Mouse (Mus musculus): Measurements from ENCODE around the gene Fam13c. TPM values are rescaled to one million over a fixed set of nuclear protein-coding genes. Genes with fewer than 3 reads are reported as not detected.
"Not testable (repeated sequence)": the region's sequence is repeated elsewhere in the genome, so short reads cannot be mapped to it uniquely, and the experiment has no call there.

Gene Fam13c
- total RNA-seq (2015) (not detected in 2 replicates), total RNA-seq (2017) (not detected in 2 replicates)

- ATAC-seq (replicated peaks; ENCODE audit: poor library complexity) = no peak
Measured at GRCm38 (mm10) chr10:70439676-70440521, at the start of gene Fam13c. Gene Fam13c, plus strand, starts transcription at chr10:70440481.

GRCm38 (mm10) chr10:70395900-70396299 is 44.4 kb upstream of the Fam13c start:
- no peak for ATAC-seq (replicated peaks; ENCODE audit: poor library complexity)

GRCm38 (mm10) chr10:70398224-70398623 is 42.1 kb upstream of the Fam13c start:
- ATAC-seq (replicated peaks; ENCODE audit: poor library complexity) = no peak

- no peak for ATAC-seq (replicated peaks; ENCODE audit: poor library complexity)
Measured at GRCm38 (mm10) chr10:70402006-70402405, 38.3 kb upstream of the Fam13c start.

GRCm38 (mm10) chr10:70402711-70403110 is 37.6 kb upstream of the Fam13c start:
- ATAC-seq (replicated peaks; ENCODE audit: poor library complexity) = no peak

- ATAC-seq (replicated peaks; ENCODE audit: poor library complexity) = no peak
Measured at GRCm38 (mm10) chr10:70417811-70418486, 22.3 kb upstream of the Fam13c start.

GRCm38 (mm10) chr10:70419282-70420264 is 20.7 kb upstream of the Fam13c start:
- no peak for ATAC-seq (replicated peaks; ENCODE audit: poor library complexity)

GRCm38 (mm10) chr10:70426373-70426772 is 13.9 kb upstream of the Fam13c start:
- no peak for ATAC-seq (replicated peaks; ENCODE audit: poor library complexity)

GRCm38 (mm10) chr10:70428121-70428662 is 12.1 kb upstream of the Fam13c start:
- no peak for ATAC-seq (replicated peaks; ENCODE audit: poor library complexity)

GRCm38 (mm10) chr10:70429341-70429740 is 10.9 kb upstream of the Fam13c start:
- no peak for ATAC-seq (replicated peaks; ENCODE audit: poor library complexity)

GRCm38 (mm10) chr10:70433334-70433733 is 6.9 kb upstream of the Fam13c start:
- ATAC-seq (replicated peaks; ENCODE audit: poor library complexity) = no peak

- ATAC-seq (replicated peaks; ENCODE audit: poor library complexity) = not testable (repeated sequence)
Measured at GRCm38 (mm10) chr10:70433736-70434135, 6.5 kb upstream of the Fam13c start.

- no peak for ATAC-seq (replicated peaks; ENCODE audit: poor library complexity)
Measured at GRCm38 (mm10) chr10:70436656-70437055, 3.6 kb upstream of the Fam13c start.

- no peak for ATAC-seq (replicated peaks; ENCODE audit: poor library complexity)
Measured at GRCm38 (mm10) chr10:70437289-70437688, 3.0 kb upstream of the Fam13c start.

- ATAC-seq (replicated peaks; ENCODE audit: poor library complexity) = no peak
Measured at GRCm38 (mm10) chr10:70440639-70441461, 569 bp downstream of the Fam13c start.

GRCm38 (mm10) chr10:70442156-70442555 is 1.9 kb downstream of the Fam13c start:
- ATAC-seq (replicated peaks; ENCODE audit: poor library complexity) = no peak

- no peak for ATAC-seq (replicated peaks; ENCODE audit: poor library complexity)
Measured at GRCm38 (mm10) chr10:70442623-70443022, 2.3 kb downstream of the Fam13c start.

GRCm38 (mm10) chr10:70447787-70448186 is 7.5 kb downstream of the Fam13c start:
- ATAC-seq (replicated peaks; ENCODE audit: poor library complexity) = no peak

- ATAC-seq (replicated peaks; ENCODE audit: poor library complexity) = no peak
Measured at GRCm38 (mm10) chr10:70449206-70449605, 8.9 kb downstream of the Fam13c start.

- no peak for ATAC-seq (replicated peaks; ENCODE audit: poor library complexity)
Measured at GRCm38 (mm10) chr10:70455886-70456305, 15.6 kb downstream of the Fam13c start.

All from megakaryocyte progenitor cell, adult 5-6 weeks (primary cell).